ENCODE assay signal across 8 mouse cellular contexts in the genomic region with DNA sequence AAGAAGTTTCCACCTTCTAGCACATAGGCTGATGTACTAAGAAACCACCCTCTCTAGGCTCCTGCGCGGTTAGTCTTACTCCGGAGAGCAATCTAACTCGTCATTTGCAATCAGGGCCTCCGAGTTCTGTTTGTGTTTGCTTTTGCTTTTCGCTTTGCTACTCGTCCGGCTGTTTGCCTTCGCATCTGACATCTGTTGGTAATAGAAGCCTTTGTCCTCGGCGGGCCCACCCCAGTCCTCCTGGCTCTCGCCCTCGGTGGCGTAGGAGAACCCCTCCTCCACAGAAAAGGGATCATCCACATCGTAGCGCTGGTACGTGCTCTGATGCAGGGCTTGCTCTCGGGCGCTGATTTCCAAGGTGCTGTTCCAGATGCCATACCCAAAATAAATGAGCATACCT. TPM values are rescaled to one million over a fixed set of nuclear protein-coding genes. Genes with fewer than 3 reads are reported as not detected.
DNase-seq lines count a peak whose midpoint lies in the region; ATAC-seq and TF ChIP-seq lines count a peak whose summit lies in the region.

No protein-coding gene starts in this region.

- peaks cover 32% of the 10 kb centered on the region; the same call in 1 of the 2 replicates for H3K27me3 ChIP-seq in heart, embryonic 12.5 days (replicated peaks)
- H3K27me3 ChIP-seq in testis, adult 2 months (ENCODE audit: control insufficient read depth, insufficient read depth, low read length) = no peaks in the 10 kb centered on the region
- no peaks in the 10 kb centered on the region for H3K27me3 ChIP-seq in limb, embryonic 12.5 days

- H3K9me3 ChIP-seq in heart, embryonic 12.5 days (replicated peaks) = no peaks in the 10 kb centered on the region
- no peaks in the 10 kb centered on the region for H3K9me3 ChIP-seq in limb, embryonic 12.5 days

- no peak for DNase-seq in heart, postnatal 4 days
- DNase-seq in testis, postnatal 14 days (ENCODE audit: low spot score) = no peak
- peak; percentile 34 for DNase-seq in telencephalon, adult 2 months (ENCODE audit: low read depth, low spot score)
- DNase-seq in right cerebral cortex, postnatal 4 days = no peak

- H3K36me3 ChIP-seq in heart, embryonic 12.5 days = no peaks in the 10 kb centered on the region
- no peaks in the 10 kb centered on the region for H3K36me3 ChIP-seq in testis, adult 2 months (ENCODE audit: control insufficient read depth, insufficient read depth, low read length)
- H3K36me3 ChIP-seq in limb, embryonic 12.5 days = no peaks in the 10 kb centered on the region

- no peak for TF ChIP-seq POLR2A in testis, adult 2 months (IDR thresholded peaks at IDR 0.05; ENCODE audit: control insufficient read depth, low read depth, low read length)

- no peak for ATAC-seq in heart, embryonic 12.5 days (ENCODE audit: insufficient number of reproducible peaks, low FRiP score)
- no peak for ATAC-seq in limb, embryonic 12.5 days (ENCODE audit: insufficient number of reproducible peaks, insufficient read depth, low FRiP score, low TSS enrichment, low read depth)
- no peak for ATAC-seq in granulocyte monocyte progenitor cell, adult 5-6 weeks (replicated peaks; ENCODE audit: poor library complexity, severe bottlenecking)

- peak overlapping the region; percentile 53 for H3K4me2 ChIP-seq in heart, embryonic 12.5 days
- H3K4me2 ChIP-seq in limb, embryonic 12.5 days = peak overlapping the region; percentile 43

- no peak overlapping the region for H3K27ac ChIP-seq in heart, embryonic 12.5 days (ENCODE audit: poor library complexity, severe bottlenecking)
- H3K27ac ChIP-seq in testis, adult 2 months (ENCODE audit: control insufficient read depth, insufficient read depth, low read depth, low read length) = 0 out of 2 replicates have a peak overlapping the region, but pooled peaks have one; percentile 10
- H3K27ac ChIP-seq in limb, embryonic 12.5 days = peak overlapping the region; percentile 75

- 17% methylated on average over 19 of the region's 19 CpGs for WGBS in heart, embryonic 12.5 days
- 8% methylated on average over 19 of the region's 19 CpGs for WGBS in limb, embryonic 12.5 days

- peak overlapping the region; percentile 21 for H3K4me3 ChIP-seq in heart, embryonic 12.5 days
- H3K4me3 ChIP-seq in testis, adult 2 months (ENCODE audit: control insufficient read depth, low read depth, low read length) = no peak overlapping the region
- no peak overlapping the region for H3K4me3 ChIP-seq in limb, embryonic 12.5 days (replicated peaks)

- 0 out of 2 replicates have a peak overlapping the region, but pooled peaks have one; percentile 53 for H3K9ac ChIP-seq in heart, embryonic 12.5 days
- H3K9ac ChIP-seq in limb, embryonic 12.5 days (replicated peaks) = peak overlapping the region; percentile 42; the same call in 1 of the 2 replicates

- 0 out of 2 replicates have a peak, but pooled peaks cover 3% of the 10 kb centered on the region for H3K4me1 ChIP-seq in heart, embryonic 12.5 days (replicated peaks)
- H3K4me1 ChIP-seq in testis, adult 2 months (ENCODE audit: control insufficient read depth, insufficient read depth, low read length) = peaks cover 9% of the 10 kb centered on the region
- peaks cover 56% of the 10 kb centered on the region for H3K4me1 ChIP-seq in limb, embryonic 12.5 days (replicated peaks)

- TF ChIP-seq CTCF in testis, adult 2 months (IDR thresholded peaks at IDR 0.05; ENCODE audit: control insufficient read depth, insufficient read depth, insufficient replicate concordance, low read depth, low read length) = no peak

RNA-seq across cellular contexts. Expression of a gene that starts 59.3 kb away (rescaled TPM):
- 4.6 and 4.7 TPM in 2 replicates for polyA plus RNA-seq in heart, embryonic 12.5 days (2016; fragmentation: Nextera tagmentation; extraction: Ambion mirVana)
- total RNA-seq in heart, postnatal 4 days (2021) = 1 to 10 TPM; 3.2 to 3.7 TPM
- 71.5 and 115 TPM in 2 replicates for polyA plus RNA-seq in testis, adult 2 months (2012; rRNA removed)
- 4.9 and 5.2 TPM in 2 replicates for polyA plus RNA-seq in limb, embryonic 12.5 days (2016; fragmentation: Nextera tagmentation; extraction: Ambion mirVana)
- total RNA-seq in granulocyte monocyte progenitor cell, adult 5-6 weeks (2014; fragmentation: Nextera tagmentation) = not detected in 2 replicates
- not detected in 2 replicates for total RNA-seq in granulocyte monocyte progenitor cell, adult 5-6 weeks (2017)

Comparison
In these comparisons a context has a peak if more than half of its experiments do, and no peak if none do; other contexts are left out.
1. RNA of a gene that starts 59.3 kb away (polyA plus RNA-seq): 71.5 to 115 TPM in testis, adult 2 months; 4.9 to 5.2 TPM in limb, embryonic 12.5 days and 4.6 to 4.7 TPM in heart, embryonic 12.5 days; every median in the first group is over 10 times any median in the second.